Mouse (Mus musculus) liver, embryonic 13.5 days (tissue): ENCODE measurements at regions not wholly inside any gene's neighbourhood (a gene's known extent, or its start where the extent isn't known, plus 50 kb on each side); places are given as distances from the start of the nearest gene placed in this dataset.

Source experiments
- ATAC-seq: fragments of 200-750 bp; cut with Nextera tagmentation; 2 replicates; pipeline ENCODE4 v1.8.0; 2017; ENCODE audit warnings: low read depth, mild to moderate bottlenecking, moderate number of reproducible peaks, moderate library complexity
- DNase-seq: peaks from one replicate; pipeline ENCODE4 v3.0.0; 2022
- H3K27ac ChIP-seq: fragments of 300-500 bp; sonication (generic); 2 replicates; pipeline ENCODE4 v1.5.1; 2015; ENCODE audit warnings: moderate library complexity, mild to moderate bottlenecking, inconsistent platforms
- H3K27me3 ChIP-seq: fragments of 300-500 bp; sonication (generic); 2 replicates; pipeline ENCODE4 v1.6.1; 2015; ENCODE audit warnings: mild to moderate bottlenecking, inconsistent platforms
- H3K36me3 ChIP-seq: fragments of 300-500 bp; sonication (generic); 2 replicates; pipeline ENCODE4 v1.6.1; 2015; ENCODE audit warnings: mild to moderate bottlenecking, inconsistent platforms
- H3K4me1 ChIP-seq: fragments of 300-500 bp; sonication (generic); replicated peaks from 2 replicates; pipeline ENCODE4 v1.6.1; 2015; ENCODE audit warnings: inconsistent platforms
- H3K4me2 ChIP-seq: fragments of 300-500 bp; sonication (generic); 2 replicates; pipeline ENCODE4 v1.6.1; 2015; ENCODE audit warnings: inconsistent platforms, mild to moderate bottlenecking, moderate library complexity
- H3K4me3 ChIP-seq: fragments of 300-500 bp; sonication (generic); replicated peaks from 2 replicates; pipeline ENCODE4 v1.5.1; 2015; ENCODE audit warnings: mild to moderate bottlenecking, inconsistent platforms
- H3K9ac ChIP-seq: fragments of 300-500 bp; sonication (generic); 2 replicates; pipeline ENCODE4 v1.6.1; 2015; ENCODE audit warnings: mild to moderate bottlenecking, inconsistent platforms
- H3K9me3 ChIP-seq: fragments of 300-500 bp; sonication (generic); replicated peaks from 2 replicates; pipeline ENCODE4 v1.6.1; 2016; ENCODE audit warnings: inconsistent platforms
- WGBS: fragments of 180-500 bp; shearing (Covaris S2); methylation state at CpG from one replicate; pipeline ENCODE4 v1.1.7; 2015; ENCODE audit not compliant: insufficient replicate concordance; 5-methylcytosine and 5-hydroxymethylcytosine counted together

DNA sequence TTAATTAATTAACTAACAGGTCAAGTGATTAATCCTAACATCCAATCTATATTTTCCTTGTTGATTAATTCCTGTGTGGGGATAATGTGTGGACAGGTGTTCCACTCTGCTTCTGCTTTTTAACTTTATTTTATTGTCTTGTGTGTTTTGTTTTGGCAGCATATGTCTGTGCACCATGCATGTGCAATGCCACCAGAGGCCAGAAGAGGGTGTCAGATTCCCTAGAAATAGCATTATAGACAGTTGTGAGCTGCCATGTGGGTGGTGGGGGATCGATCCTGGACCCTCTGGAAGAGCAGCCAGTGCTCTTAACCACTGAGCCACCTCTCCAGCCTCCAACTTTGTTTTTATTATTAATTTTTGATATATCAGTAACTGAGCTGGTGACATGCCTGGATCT, 65.6 kb downstream of the En1 start:
- H3K4me3 ChIP-seq, result no peak overlapping the region
- 43% methylated on average over 1 of the region's 1 CpGs for WGBS
- no peaks in the 10 kb centered on the region for H3K36me3 ChIP-seq
- no peaks in the 10 kb centered on the region for H3K27me3 ChIP-seq
- no peak for ATAC-seq
- H3K4me1 ChIP-seq, result no peaks in the 10 kb centered on the region
- no peak overlapping the region for H3K9ac ChIP-seq
- H3K9me3 ChIP-seq, result no peaks in the 10 kb centered on the region
- no peak overlapping the region for H3K27ac ChIP-seq
- H3K4me2 ChIP-seq, result no peak overlapping the region
- DNase-seq, result no peak

DNA sequence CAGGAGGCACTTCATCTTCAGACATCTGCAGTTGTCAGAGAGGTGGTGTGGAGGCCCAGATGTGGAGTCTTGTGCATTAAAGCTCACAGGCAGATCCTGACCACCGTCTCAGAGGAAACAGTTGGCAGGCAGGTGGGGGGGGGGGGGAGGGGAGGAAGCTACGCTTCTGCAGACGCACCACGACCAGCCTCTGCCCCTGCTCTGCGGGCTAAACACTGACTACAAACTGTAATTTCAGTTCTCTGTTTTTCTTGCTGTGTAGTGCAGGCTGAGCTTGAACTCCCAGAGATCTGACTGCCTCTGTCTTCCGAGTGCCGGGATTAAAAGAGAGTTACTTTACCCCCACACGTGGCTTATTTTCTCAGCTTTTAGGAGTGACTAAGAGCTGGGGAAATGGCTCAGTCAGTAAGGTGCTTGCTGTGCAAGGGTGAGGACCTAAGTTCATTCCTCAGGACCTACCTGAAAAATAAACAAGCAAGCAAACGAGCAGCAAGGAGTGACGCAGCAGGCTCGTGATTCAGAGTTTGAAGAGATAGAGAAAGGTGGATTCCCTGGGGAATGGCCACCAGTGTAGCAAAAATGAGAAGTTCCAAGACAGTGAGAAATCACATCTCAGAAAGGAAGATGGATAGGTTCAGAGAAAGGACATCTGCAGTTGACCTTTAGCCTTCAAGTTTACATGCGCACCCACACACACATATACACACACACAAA, 81.5 kb downstream of the En1 start:
- H3K27me3 ChIP-seq, result no peaks in the 10 kb centered on the region
- H3K36me3 ChIP-seq, result no peaks in the 10 kb centered on the region
- no peaks in the 10 kb centered on the region for H3K4me1 ChIP-seq
- no peak overlapping the region for H3K4me2 ChIP-seq
- ATAC-seq (no peak), DNase-seq (no peak)
- no peaks in the 10 kb centered on the region for H3K9me3 ChIP-seq
- no peak overlapping the region for H3K27ac ChIP-seq
- 42% methylated on average over 12 of the region's 12 CpGs for WGBS
- H3K4me3 ChIP-seq, result no peak overlapping the region
- H3K9ac ChIP-seq, result no peak overlapping the region

DNA sequence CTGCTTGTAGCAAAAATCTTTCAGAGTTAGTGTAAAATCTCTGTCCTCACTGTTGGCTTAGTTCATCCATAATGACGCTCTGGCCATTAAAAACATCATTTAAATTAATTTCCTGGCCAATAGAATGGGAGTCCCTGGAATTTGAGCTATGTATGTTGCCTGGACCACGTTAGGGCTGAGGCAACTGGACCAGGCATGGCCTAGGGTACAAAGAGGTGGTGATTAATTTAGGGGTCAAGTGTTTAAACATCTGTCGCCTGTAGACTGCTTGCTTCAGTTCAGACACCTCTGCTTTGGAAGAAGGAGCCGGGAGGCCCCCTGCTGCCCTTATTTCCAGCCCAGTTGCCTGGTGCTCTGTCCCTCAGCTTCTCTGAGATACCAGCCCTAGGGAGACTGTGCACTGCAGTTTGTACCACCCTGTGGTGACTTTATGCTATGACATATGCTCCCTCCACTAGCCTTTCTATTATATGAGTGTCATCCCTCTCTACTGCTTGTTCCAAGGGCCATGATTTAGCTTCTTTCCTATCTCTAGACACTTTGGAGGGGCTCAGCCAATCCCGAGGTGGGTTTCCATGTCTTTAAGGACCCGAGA, 83.5 kb downstream of the En1 start:
- H3K9me3 ChIP-seq, result no peaks in the 10 kb centered on the region
- no peaks in the 10 kb centered on the region for H3K36me3 ChIP-seq
- no peaks in the 10 kb centered on the region for H3K27me3 ChIP-seq
- no peaks in the 10 kb centered on the region for H3K4me1 ChIP-seq
- H3K9ac ChIP-seq, result no peak overlapping the region
- ATAC-seq (no peak), DNase-seq (no peak)
- 38% methylated on average over 6 of the region's 6 CpGs for WGBS
- no peak overlapping the region for H3K4me2 ChIP-seq
- H3K4me3 ChIP-seq, result no peak overlapping the region
- no peak overlapping the region for H3K27ac ChIP-seq

- Histone ChIP-seq H3K4me3 (no peak overlapping the region), H3K36me3 (no peaks in the 10 kb centered on the region), H3K27me3 (no peaks in the 10 kb centered on the region), H3K9ac (no peak overlapping the region), H3K27ac (no peak overlapping the region), H3K9me3 (no peaks in the 10 kb centered on the region), H3K4me2 (no peak overlapping the region), H3K4me1 (no peaks in the 10 kb centered on the region)
- WGBS, result 59% methylated on average over 2 of the region's 2 CpGs
- DNase-seq (no peak), ATAC-seq (no peak)
These were observed 89.4 kb downstream of the En1 start for GRCm38 (mm10) chr1:120691571-120691970.

DNA sequence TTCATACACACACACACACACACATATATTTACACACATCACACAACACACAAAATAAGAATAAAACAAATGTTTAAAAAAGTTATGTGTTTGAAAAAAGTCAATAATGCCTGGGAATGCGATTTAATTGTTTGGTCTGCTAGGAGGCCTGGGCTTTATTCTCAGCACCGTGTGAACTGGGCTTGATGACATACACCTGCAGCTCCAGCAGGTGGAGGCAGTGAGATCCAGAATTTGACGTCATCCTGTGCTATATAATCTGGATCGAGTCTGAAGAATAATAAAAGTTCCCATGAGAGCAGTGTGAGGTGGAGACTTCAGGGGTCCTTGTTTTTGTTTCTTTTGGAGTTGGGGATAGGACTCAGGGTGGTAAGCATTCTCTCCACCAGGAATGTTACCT, 96.0 kb downstream of the En1 start:
- ATAC-seq (no peak), DNase-seq (no peak)
- H3K4me2 ChIP-seq, result no peak overlapping the region
- WGBS, result 55% methylated on average over 4 of the region's 4 CpGs
- no peaks in the 10 kb centered on the region for H3K9me3 ChIP-seq
- H3K4me3 ChIP-seq, result no peak overlapping the region
- H3K4me1 ChIP-seq, result no peaks in the 10 kb centered on the region
- H3K27me3 ChIP-seq, result no peaks in the 10 kb centered on the region
- H3K36me3 ChIP-seq, result no peaks in the 10 kb centered on the region
- H3K9ac ChIP-seq, result no peak overlapping the region
- H3K27ac ChIP-seq, result no peak overlapping the region

- Histone ChIP-seq H3K9ac (no peak overlapping the region), H3K4me2 (no peak overlapping the region), H3K27ac (no peak overlapping the region), H3K9me3 (no peaks in the 10 kb centered on the region), H3K4me1 (no peaks in the 10 kb centered on the region), H3K27me3 (no peaks in the 10 kb centered on the region), H3K36me3 (no peaks in the 10 kb centered on the region), H3K4me3 (no peak overlapping the region)
- 61% methylated on average over 5 of the region's 5 CpGs for WGBS
- no peak for ATAC-seq
- DNase-seq, result no peak
These were observed 102.0 kb downstream of the En1 start for GRCm38 (mm10) chr1:120704201-120704600.

GRCm38 (mm10) chr1:120706011-120706410, 103.8 kb downstream of the En1 start:
- H3K4me3 ChIP-seq, result no peak overlapping the region
- no peaks in the 10 kb centered on the region for H3K4me1 ChIP-seq
- DNase-seq (no peak), ATAC-seq (no peak)
- 35% methylated on average over 1 of the region's 1 CpGs for WGBS
- H3K9me3 ChIP-seq, result no peaks in the 10 kb centered on the region
- H3K9ac ChIP-seq, result no peak overlapping the region
- no peak overlapping the region for H3K4me2 ChIP-seq
- no peaks in the 10 kb centered on the region for H3K36me3 ChIP-seq
- no peak overlapping the region for H3K27ac ChIP-seq
- H3K27me3 ChIP-seq, result no peaks in the 10 kb centered on the region

GRCm38 (mm10) chr1:120708511-120708910, 106.3 kb downstream of the En1 start:
- Histone ChIP-seq H3K36me3 (no peaks in the 10 kb centered on the region), H3K9me3 (no peaks in the 10 kb centered on the region), H3K4me1 (no peaks in the 10 kb centered on the region), H3K9ac (no peak overlapping the region), H3K27me3 (no peaks in the 10 kb centered on the region), H3K27ac (no peak overlapping the region), H3K4me3 (no peak overlapping the region), H3K4me2 (no peak overlapping the region)
- WGBS, result 55% methylated on average over 5 of the region's 5 CpGs
- no peak for ATAC-seq
- DNase-seq, result no peak

DNA sequence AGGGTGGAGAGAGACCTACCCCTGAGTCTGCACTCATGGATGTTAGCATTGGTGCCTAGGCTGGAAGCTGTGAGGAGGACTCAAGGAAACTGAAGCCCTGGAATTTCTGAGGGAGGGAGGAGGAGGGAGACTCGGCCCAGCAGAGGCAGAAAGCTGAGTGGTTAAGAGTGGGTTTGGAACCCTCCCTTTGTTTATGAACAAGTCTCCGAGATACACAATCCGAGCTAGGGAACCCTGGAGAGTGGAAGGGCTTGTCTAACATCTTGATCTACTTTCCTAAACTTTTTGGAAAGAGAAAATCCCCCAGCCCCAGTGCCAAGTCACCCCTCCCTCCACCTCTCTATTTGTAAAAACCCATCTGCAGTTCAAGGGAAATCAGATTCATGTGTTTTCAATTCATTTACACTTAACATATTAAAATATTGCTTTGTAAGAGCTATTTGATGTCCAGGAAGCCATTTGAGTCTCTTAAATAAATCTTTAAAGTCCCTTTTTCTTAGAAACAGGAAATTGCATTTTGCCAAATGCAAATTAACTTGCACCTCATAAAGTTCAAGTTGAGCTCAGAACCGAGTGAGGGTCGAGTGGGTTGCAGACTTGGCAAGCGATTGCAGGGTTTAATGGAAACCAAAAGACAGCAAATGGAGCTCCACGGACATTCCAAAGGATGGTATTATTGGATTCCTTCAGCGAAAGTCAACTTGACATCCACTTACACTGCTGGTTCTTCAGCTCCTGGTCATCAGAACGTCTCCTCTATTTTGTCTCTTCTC, 113.1 kb downstream of the En1 start:
- ATAC-seq, result no peak
- H3K4me2 ChIP-seq, result no peak overlapping the region
- H3K36me3 ChIP-seq, result no peaks in the 10 kb centered on the region
- H3K4me1 ChIP-seq, result no peaks in the 10 kb centered on the region
- no peak overlapping the region for H3K4me3 ChIP-seq
- no peak for DNase-seq
- WGBS, result 64% methylated on average over 9 of the region's 9 CpGs
- H3K27me3 ChIP-seq, result no peaks in the 10 kb centered on the region
- no peak overlapping the region for H3K9ac ChIP-seq
- no peaks in the 10 kb centered on the region for H3K9me3 ChIP-seq
- no peak overlapping the region for H3K27ac ChIP-seq

GRCm38 (mm10) chr1:120726777-120727176, 124.6 kb downstream of the En1 start:
- H3K36me3 ChIP-seq, result no peaks in the 10 kb centered on the region
- ATAC-seq (no peak), DNase-seq (no peak)
- H3K27me3 ChIP-seq, result no peaks in the 10 kb centered on the region
- no peak overlapping the region for H3K9ac ChIP-seq
- H3K4me3 ChIP-seq, result no peak overlapping the region
- no peak overlapping the region for H3K27ac ChIP-seq
- H3K4me2 ChIP-seq, result no peak overlapping the region
- H3K9me3 ChIP-seq, result no peaks in the 10 kb centered on the region
- 77% methylated on average over 7 of the region's 7 CpGs for WGBS
- H3K4me1 ChIP-seq, result no peaks in the 10 kb centered on the region

DNA sequence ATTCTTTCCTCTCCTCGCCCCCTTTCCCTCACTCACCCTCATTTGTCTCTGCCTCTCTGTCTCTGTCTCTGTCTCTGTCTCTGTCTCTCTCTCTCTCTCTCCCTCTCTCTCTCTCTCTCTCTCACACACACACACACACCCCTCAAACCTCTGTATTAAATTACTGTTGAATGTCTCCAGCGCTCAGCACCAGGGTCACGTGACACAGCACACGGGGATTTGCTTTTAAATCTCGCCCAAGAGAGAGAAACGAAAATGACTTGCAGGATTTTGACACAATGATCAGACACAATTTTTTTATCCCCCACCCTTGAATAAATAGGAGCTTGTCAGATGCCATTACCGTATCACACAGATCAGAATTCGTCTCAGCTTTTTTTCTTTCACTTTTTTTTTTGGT, 125.2 kb downstream of the En1 start:
- WGBS, result 67% methylated on average over 8 of the region's 8 CpGs
- Histone ChIP-seq H3K27ac (no peak overlapping the region), H3K9me3 (no peaks in the 10 kb centered on the region), H3K4me2 (no peak overlapping the region), H3K4me1 (no peaks in the 10 kb centered on the region), H3K9ac (no peak overlapping the region), H3K27me3 (no peaks in the 10 kb centered on the region), H3K4me3 (no peak overlapping the region), H3K36me3 (no peaks in the 10 kb centered on the region)
- ATAC-seq (no peak), DNase-seq (no peak)

DNA sequence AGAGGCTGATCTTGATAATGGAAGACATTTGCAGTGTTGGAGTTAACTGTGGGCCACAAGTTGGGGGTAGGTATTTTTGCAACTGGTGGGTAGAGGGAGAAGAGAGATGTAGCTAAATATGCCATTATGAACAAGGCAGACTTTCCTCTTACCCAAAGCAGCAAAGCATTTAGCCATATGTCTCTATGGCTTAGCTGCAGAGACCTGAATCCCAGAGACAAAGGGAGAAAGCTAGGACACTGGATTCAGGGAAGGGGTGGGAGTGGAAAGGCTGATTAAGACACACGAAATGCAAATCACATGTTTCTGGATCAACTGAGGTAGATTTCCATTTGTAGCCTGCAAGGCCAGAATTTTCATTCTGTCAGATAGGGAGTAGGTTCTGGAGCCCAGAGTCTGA, 129.8 kb downstream of the En1 start:
- Histone ChIP-seq H3K27ac (no peak overlapping the region), H3K4me3 (no peak overlapping the region), H3K4me1 (no peaks in the 10 kb centered on the region), H3K4me2 (no peak overlapping the region), H3K9ac (no peak overlapping the region), H3K27me3 (no peaks in the 10 kb centered on the region), H3K36me3 (no peaks in the 10 kb centered on the region), H3K9me3 (no peaks in the 10 kb centered on the region)
- ATAC-seq (no peak), DNase-seq (no peak)
- 44% methylated on average over 1 of the region's 1 CpGs for WGBS
